Mouse (Mus musculus) kidney, adult 18-20 months (tissue): ENCODE results near the gene Obox2.
"Not testable (repeated sequence)": the region's sequence is repeated elsewhere in the genome, so short reads cannot be mapped to it uniquely, and the experiment has no call there.

Source experiments
- DNase-seq: peaks from one replicate; pipeline ENCODE4 v3.0.0; 2021

Gene Obox2

DNA sequence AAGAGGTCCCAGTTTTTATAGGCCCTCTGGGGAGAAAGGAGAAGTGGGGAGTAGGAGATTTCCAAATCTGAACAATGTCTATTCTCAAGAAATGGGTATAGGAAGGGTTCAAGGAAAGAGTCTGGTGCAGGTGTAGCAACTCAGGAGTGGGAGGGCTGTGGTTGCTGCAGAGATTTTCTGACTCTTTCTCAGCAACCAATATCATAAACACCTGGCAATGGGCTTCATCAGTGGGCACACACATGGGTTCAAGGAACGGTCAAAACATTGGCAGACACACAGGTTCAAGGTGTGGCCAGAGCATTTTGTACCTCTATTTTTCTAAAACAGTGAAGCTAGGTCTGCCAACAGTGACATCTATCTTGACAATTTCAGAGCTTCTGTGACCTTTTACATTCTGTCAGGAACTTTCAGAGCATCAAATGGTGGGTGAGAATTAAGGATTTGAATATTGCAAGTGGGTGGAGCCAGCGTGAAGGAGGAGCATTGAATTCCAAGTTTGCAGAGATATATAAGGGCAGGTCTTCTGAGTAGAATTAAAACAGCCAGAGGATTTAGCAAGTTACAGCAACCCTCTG lies at the start of gene Obox2, which contains the start of gene Obox1:
TSS of gene Obox2 (plus strand) at position 301 of the 578 bp plus-strand sequence.
TSS of gene Obox1 (plus strand) at position 528 of the 578 bp plus-strand sequence.
- DNase-seq, result not testable (repeated sequence)

DNA sequence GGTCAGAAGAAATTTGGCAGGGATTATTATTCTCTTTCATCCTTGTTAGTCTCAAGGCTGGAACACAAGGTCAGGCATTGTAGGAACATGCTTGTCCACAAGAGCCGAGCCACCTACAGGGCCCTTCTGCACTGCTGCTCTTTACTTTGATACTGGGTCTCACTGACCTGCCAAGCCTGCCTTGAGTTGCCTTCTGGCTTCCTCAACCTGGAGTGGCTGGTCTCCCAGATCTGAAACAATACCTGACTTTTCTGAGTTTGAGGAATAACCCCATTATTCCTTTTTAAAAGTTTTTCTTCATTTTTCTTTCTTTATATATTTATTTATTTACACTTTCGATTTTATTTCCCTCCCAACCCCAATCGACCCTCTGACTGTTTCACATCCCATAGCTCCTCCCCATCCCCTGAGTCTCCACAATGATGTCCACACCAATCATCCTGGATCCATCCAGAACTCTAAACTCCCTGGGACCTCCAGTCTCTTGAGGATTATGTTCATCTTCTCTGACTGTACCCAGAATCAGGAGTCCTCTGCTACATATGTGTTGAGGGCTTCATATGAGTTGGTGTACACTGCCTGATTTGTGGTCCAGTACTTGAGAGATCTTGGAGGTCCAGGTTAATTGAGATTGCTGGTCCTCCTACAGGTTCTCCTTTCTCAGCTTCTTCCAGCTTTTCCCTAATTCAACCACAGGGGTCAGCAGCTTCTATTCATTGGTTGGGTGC lies 10.8 kb downstream of the Obox2 start:
- not testable (repeated sequence) for DNase-seq

DNA sequence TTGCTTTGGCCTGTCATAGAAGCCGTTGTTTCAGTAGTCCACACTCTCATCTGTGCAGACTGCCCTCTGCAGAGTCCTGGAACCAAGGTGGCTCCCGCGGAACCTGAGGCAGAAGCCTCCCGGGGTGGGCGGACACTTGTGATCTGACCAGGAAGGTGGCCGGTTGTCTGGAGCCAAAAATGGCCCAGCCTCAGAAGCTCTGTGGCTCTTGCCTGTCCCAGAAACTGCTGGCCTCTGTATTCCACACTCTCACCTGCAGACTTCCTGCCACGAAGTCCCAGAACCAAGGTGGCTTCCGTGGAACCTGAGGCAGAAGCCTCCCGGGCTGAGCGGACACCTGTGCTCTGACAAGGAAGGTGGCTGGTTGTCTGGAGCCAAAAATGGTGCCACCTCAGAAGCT lies 18.3 kb downstream of the Obox2 start:
- not testable (repeated sequence) for DNase-seq

DNA sequence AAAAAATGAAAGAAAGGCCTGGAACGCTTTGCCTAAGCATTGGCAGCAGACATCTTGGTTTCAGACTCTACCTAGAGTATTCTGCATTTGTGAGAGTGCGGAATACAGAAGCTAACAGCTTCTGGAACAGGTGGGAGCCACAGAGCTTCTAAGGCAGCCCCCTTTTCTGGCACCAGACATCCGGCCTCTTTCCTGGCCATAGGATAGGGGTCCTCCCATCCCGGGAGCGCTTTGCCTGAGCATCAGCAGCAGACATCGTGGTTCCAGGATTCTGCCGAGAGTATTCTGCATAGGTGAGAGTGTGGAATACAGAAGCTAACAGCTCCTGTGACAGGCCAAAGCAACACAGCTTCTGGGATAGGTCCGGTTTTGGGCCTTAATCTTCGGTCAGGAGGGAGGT lies 29.5 kb downstream of the Obox2 start:
- DNase-seq, result not testable (repeated sequence)

DNA sequence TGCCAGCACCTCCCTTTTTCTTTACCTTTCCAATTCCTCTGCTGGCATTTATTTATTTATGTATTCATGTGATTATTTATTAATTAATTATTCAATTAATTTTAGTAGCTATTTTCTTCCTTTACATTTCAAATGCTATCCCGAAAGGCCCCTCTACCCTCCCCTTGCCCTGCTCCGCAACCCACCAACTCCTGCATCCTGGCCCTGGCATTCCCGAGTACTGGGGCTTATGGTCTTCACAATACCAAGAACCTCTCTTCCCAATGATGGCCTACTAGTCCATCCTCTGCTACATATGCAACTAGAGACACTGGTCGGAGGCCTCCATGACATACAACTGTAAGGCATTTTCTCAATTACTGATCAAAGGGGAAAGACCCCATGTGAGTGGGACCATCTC lies 37.0 kb downstream of the Obox2 start:
- DNase-seq, result not testable (repeated sequence)
